Mouse (Mus musculus) neural tube, embryonic 14.5 days (tissue): ENCODE measurements around the gene Pemt. TPM values are rescaled to one million over a fixed set of nuclear protein-coding genes. Genes with fewer than 3 reads are reported as not detected.

ENCODE experiments used
- ATAC-seq: fragments of 200-750 bp; cut with Nextera tagmentation; 2 replicates; pipeline ENCODE4 v1.8.0; 2017; ENCODE audit warnings: low read depth, mild to moderate bottlenecking, moderate TSS enrichment, moderate library complexity
- H3K27ac ChIP-seq: fragments of 300-500 bp; sonication (generic); 2 replicates; pipeline ENCODE4 v1.5.1; 2014; ENCODE audit warnings: low read depth, mild to moderate bottlenecking, control low read depth, low read length, moderate library complexity, mixed read lengths
- H3K27me3 ChIP-seq: fragments of 300-500 bp; sonication (generic); 2 replicates; pipeline ENCODE4 v1.6.1; 2014; ENCODE audit warnings: low read length; ENCODE audit not compliant: control insufficient read depth, insufficient read depth
- H3K36me3 ChIP-seq: fragments of 300-500 bp; sonication (generic); 2 replicates; pipeline ENCODE4 v1.6.1; 2014; ENCODE audit warnings: low read length, mixed read lengths; ENCODE audit not compliant: control insufficient read depth, insufficient read depth
- H3K4me1 ChIP-seq: fragments of 300-500 bp; sonication (generic); 2 replicates; pipeline ENCODE4 v1.6.1; 2014; ENCODE audit warnings: low read length; ENCODE audit not compliant: control insufficient read depth, insufficient read depth
- H3K4me2 ChIP-seq: fragments of 300-500 bp; sonication (generic); 2 replicates; pipeline ENCODE4 v1.6.1; 2014; ENCODE audit warnings: mild to moderate bottlenecking, low read depth, low read length, control low read depth
- H3K4me3 ChIP-seq: fragments of 300-500 bp; sonication (generic); 2 replicates; pipeline ENCODE4 v1.5.1; 2014; ENCODE audit warnings: low read depth, low read length, control low read depth, mixed read lengths
- H3K9ac ChIP-seq: fragments of 300-500 bp; sonication (generic); replicated peaks from 2 replicates; pipeline ENCODE4 v1.6.1; 2014; ENCODE audit warnings: low read depth, mild to moderate bottlenecking, control low read depth, low read length, mixed read lengths
- H3K9me3 ChIP-seq: fragments of 300-500 bp; sonication (generic); 2 replicates; pipeline ENCODE4 v1.6.1; 2016; ENCODE audit warnings: low read length; ENCODE audit not compliant: control insufficient read depth
- WGBS: fragments of 180-500 bp; shearing (Covaris S2); extraction: QIAGEN DNeasy Blood & Tissue Kit; methylation state at CpG from one replicate; pipeline ENCODE4 v1.1.7; 2014; 5-methylcytosine and 5-hydroxymethylcytosine counted together
- polyA plus RNA-seq: library from polyadenylated mRNA; unstranded; fragments of >200 nt; fragmentation: Nextera tagmentation; extraction: Ambion mirVana; gene quantifications from 2 replicates; pipeline ENCODE4 v1.2.1, GENCODE M21; 2014

The Pemt gene
- polyA plus RNA-seq, 1 experiment from 2014 or later: 9.3 TPM

DNA sequence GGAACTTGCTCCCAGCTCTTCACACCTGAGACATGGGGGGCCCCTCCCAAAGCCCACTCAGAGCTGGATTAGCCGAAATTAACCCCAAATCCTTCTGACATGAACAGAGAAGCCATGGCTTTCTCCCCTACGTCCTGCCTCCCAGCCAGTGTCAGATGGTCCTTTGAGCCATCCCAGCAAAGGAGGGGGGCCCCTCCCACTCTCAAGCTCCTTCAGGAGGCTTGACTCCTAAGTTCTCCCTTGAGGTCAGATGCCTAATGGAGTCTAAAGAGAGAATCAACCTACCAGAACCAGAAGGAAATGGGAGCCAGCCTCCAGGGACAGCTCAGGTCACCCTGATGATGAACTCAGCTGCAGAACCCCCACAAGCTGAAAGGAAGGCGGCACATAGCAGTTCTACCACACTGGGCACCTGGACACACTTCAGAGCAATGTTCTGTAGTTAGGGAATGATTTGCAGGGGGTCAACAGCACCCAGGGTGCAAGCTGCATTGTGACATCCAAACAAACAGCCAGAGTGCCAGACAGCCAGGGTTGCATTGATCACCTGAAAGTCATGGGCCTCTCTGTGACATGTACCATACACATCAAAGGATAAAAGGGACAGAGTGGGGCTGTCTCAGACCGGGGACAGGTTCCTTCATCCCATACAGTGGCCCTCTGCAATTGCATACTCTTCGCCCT lies 9.6 kb downstream of the Pemt start:
- Histone ChIP-seq H3K9ac (no peak overlapping the region), H3K27me3 (no peaks in the 10 kb centered on the region), H3K4me3 (no peak overlapping the region), H3K36me3 (no peaks in the 10 kb centered on the region), H3K4me1 (no peaks in the 10 kb centered on the region), H3K4me2 (no peak overlapping the region), H3K27ac (no peak overlapping the region), H3K9me3 (no peaks in the 10 kb centered on the region)
- no peak for ATAC-seq
- WGBS: 72% methylated on average over 5 of the region's 5 CpGs

DNA sequence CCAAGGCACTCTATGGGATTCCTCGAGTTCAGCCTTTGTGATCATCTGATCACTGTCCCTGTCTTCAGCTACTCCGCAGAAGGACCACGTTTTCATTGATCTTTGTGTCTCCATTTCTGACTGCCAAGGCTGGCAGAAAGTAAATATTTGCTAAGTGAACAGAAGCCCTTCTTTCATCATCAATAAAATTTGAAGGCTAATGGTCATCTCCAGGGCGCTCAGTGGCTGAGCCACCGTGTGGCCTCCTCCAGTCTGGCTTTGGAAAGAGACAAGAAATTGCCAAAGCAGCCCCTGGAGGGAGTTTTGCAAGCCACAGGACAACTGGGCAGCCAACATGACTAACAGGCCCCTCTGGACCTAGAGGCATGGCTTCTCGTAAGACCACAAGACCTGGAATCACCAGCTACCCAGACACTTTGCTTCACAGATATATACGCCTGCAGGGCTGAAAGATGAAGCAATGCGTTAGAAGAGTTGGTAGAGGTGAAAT lies 11.3 kb downstream of the Pemt start:
- no peak overlapping the region for H3K9ac ChIP-seq
- H3K27me3 ChIP-seq: no peaks in the 10 kb centered on the region
- H3K4me2 ChIP-seq: no peak overlapping the region
- no peaks in the 10 kb centered on the region for H3K4me1 ChIP-seq
- H3K9me3 ChIP-seq: no peaks in the 10 kb centered on the region
- 83% methylated on average over 8 of the region's 8 CpGs for WGBS
- H3K27ac ChIP-seq: no peak overlapping the region; the same call in 1 of the 2 replicates
- no peaks in the 10 kb centered on the region for H3K36me3 ChIP-seq
- no peak overlapping the region for H3K4me3 ChIP-seq
- no peak for ATAC-seq

DNA sequence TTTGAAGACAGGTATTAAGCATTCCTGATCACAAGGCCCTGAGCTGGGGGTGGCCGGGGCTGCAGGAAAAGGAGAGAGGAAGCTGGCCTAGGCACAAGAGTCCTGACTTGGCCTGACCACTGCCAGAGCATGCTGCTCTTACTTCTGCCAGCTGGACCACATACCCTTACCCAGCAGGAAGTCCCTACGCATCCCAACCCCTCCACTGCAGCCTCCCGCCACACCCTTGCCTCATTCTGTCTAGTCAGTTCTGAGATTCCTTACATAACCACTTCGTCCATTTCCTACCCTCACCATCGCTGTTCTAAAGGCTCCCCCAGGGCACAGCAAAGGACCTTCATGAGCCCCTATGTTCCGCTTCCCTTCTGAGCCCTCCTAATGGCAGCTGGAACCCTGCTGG lies 12.0 kb downstream of the Pemt start:
- 71% methylated on average over 6 of the region's 6 CpGs for WGBS

DNA sequence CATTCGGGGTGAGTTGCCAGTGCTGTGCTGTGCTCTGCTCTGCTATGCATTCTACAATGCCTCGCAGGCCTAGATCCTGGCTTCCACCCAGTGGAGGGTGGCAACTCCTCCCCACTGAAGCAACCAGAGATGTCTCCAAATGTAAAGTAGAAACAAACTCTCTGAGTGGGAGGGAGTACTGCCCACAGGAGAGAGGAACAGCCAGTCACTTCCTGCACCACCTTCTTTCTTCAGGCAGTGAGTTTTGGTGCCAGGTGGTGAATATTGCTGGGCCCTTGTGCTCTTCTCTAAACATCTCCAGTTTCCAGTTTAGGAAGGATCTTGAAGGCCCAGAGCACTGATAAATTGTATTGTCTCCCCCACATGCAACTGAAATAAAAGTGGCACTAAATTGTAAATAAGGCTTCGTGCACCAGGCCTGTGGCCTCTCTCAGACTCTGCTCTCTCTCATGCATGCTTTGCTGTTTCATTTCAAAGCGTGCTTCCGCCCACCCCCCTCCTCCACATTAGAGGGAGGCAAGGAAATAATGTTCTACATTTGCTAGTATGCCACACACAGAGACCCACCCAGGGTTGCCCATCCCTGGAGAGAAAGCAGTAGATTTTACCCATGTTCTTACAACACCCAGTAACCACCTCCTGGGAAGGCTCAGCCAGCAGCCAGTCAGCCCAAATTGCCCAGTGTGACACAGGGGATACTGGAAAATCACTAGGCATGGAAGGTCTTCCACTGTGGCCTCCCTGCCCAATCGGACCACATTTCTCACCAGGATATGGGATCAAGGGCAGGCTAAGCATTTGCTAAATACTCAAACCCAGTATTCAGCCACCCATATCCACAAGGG lies 13.5 kb downstream of the Pemt start:
- no peaks in the 10 kb centered on the region for H3K27me3 ChIP-seq
- no peak for ATAC-seq
- no peaks in the 10 kb centered on the region for H3K4me1 ChIP-seq
- no peak overlapping the region for H3K4me2 ChIP-seq
- 78% methylated on average over 6 of the region's 6 CpGs for WGBS
- H3K27ac ChIP-seq: no peak overlapping the region
- H3K36me3 ChIP-seq: no peaks in the 10 kb centered on the region
- no peak overlapping the region for H3K4me3 ChIP-seq
- H3K9ac ChIP-seq: no peak overlapping the region
- H3K9me3 ChIP-seq: no peaks in the 10 kb centered on the region

More for the DNA sequence above, 12.0 kb downstream of the Pemt start:
- no peaks in the 10 kb centered on the region for H3K4me1 ChIP-seq
- H3K27ac ChIP-seq: no peak overlapping the region
- no peaks in the 10 kb centered on the region for H3K36me3 ChIP-seq
- no peak for ATAC-seq
- H3K9me3 ChIP-seq: no peaks in the 10 kb centered on the region
- no peak overlapping the region for H3K4me3 ChIP-seq
- H3K4me2 ChIP-seq: no peak overlapping the region
- no peak overlapping the region for H3K9ac ChIP-seq
- H3K27me3 ChIP-seq: no peaks in the 10 kb centered on the region

DNA sequence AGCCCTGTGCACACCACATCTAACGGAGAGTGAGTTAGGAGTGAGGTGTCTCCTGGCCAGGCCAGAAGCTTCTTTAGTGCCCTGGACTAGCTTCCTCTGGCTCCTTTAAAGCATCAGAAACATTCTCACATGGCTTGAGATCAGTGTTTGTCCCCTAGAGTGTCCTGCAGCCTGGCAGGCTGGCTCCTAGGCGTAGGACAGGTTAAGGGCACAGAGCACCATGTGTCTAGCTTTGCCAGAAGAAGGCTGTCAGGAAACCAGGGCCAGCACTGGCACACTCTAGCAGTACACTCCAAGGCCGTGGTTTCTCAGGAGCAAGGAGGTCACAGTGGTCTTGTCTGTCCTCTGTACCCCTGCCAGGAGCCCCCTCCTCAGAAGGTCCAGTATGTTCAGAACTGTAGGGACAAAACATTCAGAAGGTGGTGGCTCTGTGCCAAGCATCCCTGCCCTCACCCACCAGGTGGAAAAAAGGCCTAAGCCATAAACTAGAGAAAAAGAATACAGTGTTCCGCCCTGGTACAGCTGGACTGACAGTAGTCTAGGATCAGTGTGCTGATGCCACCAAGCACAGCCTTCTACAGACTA lies 15.4 kb downstream of the Pemt start:
- no peaks in the 10 kb centered on the region for H3K4me1 ChIP-seq
- no peak overlapping the region for H3K9ac ChIP-seq
- no peak for ATAC-seq
- H3K27me3 ChIP-seq: no peaks in the 10 kb centered on the region
- WGBS: 89% methylated on average over 4 of the region's 4 CpGs
- no peaks in the 10 kb centered on the region for H3K36me3 ChIP-seq
- no peaks in the 10 kb centered on the region for H3K9me3 ChIP-seq
- H3K4me2 ChIP-seq: no peak overlapping the region
- no peak overlapping the region for H3K27ac ChIP-seq
- H3K4me3 ChIP-seq: no peak overlapping the region

DNA sequence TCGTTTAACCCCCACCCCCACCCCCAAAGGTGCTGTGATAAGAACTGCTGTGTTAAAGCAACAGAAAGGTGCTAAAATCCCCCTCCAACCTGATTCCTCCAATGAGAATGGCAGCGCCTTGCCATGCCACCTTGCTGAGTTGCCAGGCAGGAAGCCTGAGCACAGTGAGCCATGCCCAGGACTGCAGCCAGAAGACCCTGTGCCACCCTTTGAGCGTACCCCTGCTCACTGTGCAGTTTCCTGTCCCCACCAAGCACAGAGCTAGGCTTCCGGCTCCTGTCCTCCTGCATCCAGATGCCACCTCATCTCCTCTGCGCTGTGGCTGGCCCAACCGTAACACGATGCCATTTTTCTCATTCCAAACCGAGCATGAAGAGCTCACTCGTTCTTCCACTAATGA lies 16.3 kb downstream of the Pemt start:
- Histone ChIP-seq H3K36me3 (no peaks in the 10 kb centered on the region), H3K4me1 (no peaks in the 10 kb centered on the region), H3K27ac (no peak overlapping the region), H3K9me3 (no peaks in the 10 kb centered on the region), H3K9ac (no peak overlapping the region), H3K4me2 (no peak overlapping the region), H3K27me3 (no peaks in the 10 kb centered on the region), H3K4me3 (no peak overlapping the region)
- 60% methylated on average over 9 of the region's 9 CpGs for WGBS
- ATAC-seq: no peak

DNA sequence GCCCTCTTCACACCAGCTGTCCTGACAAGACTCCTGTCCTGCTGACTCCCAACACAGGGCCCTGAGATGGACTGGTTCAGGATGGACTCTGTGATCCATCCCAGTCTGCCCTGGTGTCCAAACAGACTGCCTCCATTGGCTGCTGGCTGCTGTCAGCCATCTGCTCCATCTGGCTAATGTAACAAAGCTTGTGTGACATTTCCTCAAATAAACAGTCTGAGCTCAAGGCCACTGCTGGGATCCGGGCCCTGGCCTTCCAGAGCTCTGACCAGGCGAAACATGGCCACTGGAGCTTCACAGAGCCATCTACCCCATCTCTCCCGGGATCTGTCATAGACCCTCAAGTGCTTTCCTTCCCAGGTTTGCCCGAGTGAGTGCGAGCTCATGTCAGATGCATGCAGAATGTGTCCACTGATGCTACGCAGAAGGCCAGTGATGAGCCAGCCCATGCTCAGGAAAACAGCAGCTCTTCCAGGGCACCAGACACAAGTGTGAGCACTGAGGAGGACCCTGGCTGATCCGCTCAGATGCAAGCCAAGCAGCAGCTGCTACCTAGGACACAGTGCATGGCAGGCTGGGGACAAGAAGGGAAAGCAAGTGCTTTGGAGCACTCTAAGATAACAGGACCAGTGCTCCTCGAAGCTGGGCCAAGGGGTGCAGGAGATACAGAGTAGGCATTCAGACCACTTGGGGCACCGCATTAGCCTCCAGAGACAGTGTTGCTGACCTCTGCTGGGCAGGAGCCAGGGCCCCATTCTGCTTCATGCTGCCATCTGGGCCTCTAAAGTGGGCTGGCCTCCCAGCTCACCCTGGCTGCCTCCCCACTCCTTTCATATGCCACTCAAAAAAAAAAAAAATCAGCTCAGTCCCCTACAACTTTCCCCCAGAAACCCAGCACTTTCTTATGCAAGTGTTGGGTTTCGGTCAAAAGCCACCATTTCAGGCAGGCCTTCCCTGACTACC lies 18.1 kb downstream of the Pemt start:
- H3K9me3 ChIP-seq: no peaks in the 10 kb centered on the region
- no peaks in the 10 kb centered on the region for H3K36me3 ChIP-seq
- H3K4me1 ChIP-seq: no peaks in the 10 kb centered on the region
- H3K27ac ChIP-seq: no peak overlapping the region
- no peak overlapping the region for H3K9ac ChIP-seq
- no peak for ATAC-seq
- H3K27me3 ChIP-seq: no peaks in the 10 kb centered on the region
- WGBS: 82% methylated on average over 10 of the region's 10 CpGs
- H3K4me3 ChIP-seq: no peak overlapping the region
- no peak overlapping the region for H3K4me2 ChIP-seq

DNA sequence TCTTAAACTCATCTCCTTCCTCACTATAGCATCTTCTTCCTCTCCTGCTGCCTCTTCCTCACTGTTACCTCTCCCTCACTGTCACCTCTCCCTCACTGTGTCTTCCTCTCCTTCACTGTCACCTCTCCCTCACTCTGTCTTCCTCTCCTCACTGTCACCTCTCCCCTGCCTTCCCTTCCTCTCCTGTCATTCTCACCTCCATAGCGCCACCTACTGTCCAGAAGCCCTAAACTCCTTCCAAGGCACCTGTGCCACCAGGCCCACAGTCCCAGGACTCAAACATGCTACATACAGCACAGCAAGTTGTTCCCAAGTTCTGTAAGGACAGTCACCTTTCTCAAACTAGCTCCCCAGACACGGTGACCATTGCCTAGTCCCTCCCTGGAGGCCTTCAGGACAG lies 19.0 kb downstream of the Pemt start:
- Histone ChIP-seq H3K27ac (no peak overlapping the region), H3K4me1 (no peaks in the 10 kb centered on the region), H3K9ac (no peak overlapping the region), H3K27me3 (no peaks in the 10 kb centered on the region), H3K4me2 (no peak overlapping the region), H3K36me3 (no peaks in the 10 kb centered on the region), H3K9me3 (no peaks in the 10 kb centered on the region), H3K4me3 (no peak overlapping the region)
- whole genome bisulfite sequencing: 3% methylated on average over 2 of the region's 2 CpGs
- 0 out of 2 replicates have a peak, but pooled peaks have one; percentile 44 for ATAC-seq
